Mouse (Mus musculus) ES-Bruce4 (cell line): ENCODE data around the gene Slc18b1. TPM values are rescaled to one million over a fixed set of nuclear protein-coding genes. Genes with fewer than 3 reads are reported as not detected.
A peak's percentile ranks its signal among the peaks of the same experiment; 100 is the strongest.

Experiments used
- H3K27ac ChIP-seq: 2 replicates; pipeline ENCODE4 v1.5.1; 2012; ENCODE audit warnings: low read length, inconsistent platforms; ENCODE audit not compliant: insufficient read depth
- H3K27me3 ChIP-seq: 2 replicates; pipeline ENCODE4 v1.6.1; 2012; ENCODE audit warnings: mild to moderate bottlenecking, low read length, inconsistent platforms; ENCODE audit not compliant: control insufficient read depth, poor library complexity, insufficient read depth, severe bottlenecking
- H3K36me3 ChIP-seq: 2 replicates; pipeline ENCODE4 v1.6.1; 2012; ENCODE audit warnings: inconsistent platforms, mild to moderate bottlenecking, low read length, moderate library complexity; ENCODE audit not compliant: control insufficient read depth, poor library complexity, insufficient read depth, severe bottlenecking
- H3K4me1 ChIP-seq: one replicate; pipeline ENCODE4 v1.8.1; 2011; ENCODE audit warnings: low read length; ENCODE audit not compliant: control insufficient read depth, insufficient read depth
- H3K4me3 ChIP-seq: 2 replicates; pipeline ENCODE4 v1.5.1; 2011; ENCODE audit warnings: low read depth, mild to moderate bottlenecking, low read length
- H3K9ac ChIP-seq: 2 replicates; pipeline ENCODE4 v1.6.1; 2012; ENCODE audit warnings: low read depth, mild to moderate bottlenecking, inconsistent platforms; ENCODE audit not compliant: poor library complexity, severe bottlenecking
- H3K9me3 ChIP-seq: replicated peaks from 2 replicates; pipeline ENCODE4 v1.6.1; 2012; ENCODE audit warnings: mild to moderate bottlenecking, low read length, inconsistent platforms; ENCODE audit not compliant: control insufficient read depth, poor library complexity, insufficient read depth, severe bottlenecking
- CTCF ChIP-seq: IDR thresholded peaks from one replicate; pipeline ENCODE4 v1.8.1; 2011; ENCODE audit warnings: low read depth, low read length
- EP300 ChIP-seq: IDR thresholded peaks from 2 replicates; pipeline ENCODE4 v1.6.1; 2011; ENCODE audit warnings: low read depth, low read length; ENCODE audit not compliant: insufficient read depth
- POLR2A ChIP-seq: IDR thresholded peaks from one replicate; pipeline ENCODE4 v1.8.1; 2011; ENCODE audit warnings: low read length; ENCODE audit not compliant: insufficient read depth
- polyA plus RNA-seq: library from polyadenylated mRNA; stranded (reverse); fragments of >200 nt; gene quantifications from 2 replicates; pipeline ENCODE4 v1.2.4, GENCODE M21; 2011; ENCODE audit warnings: low read depth; ENCODE audit not compliant: missing spikeins, insufficient read depth, insufficient read length

Gene Slc18b1
- polyA plus RNA-seq, 1 experiment = 2.9 TPM

GRCm38 (mm10) chr10:23838910-23839309 lies 42.1 kb downstream of the Slc18b1 start:
- H3K27me3 ChIP-seq = no peaks in the 10 kb centered on the region
- no peak overlapping the region for H3K9ac ChIP-seq
- H3K36me3 ChIP-seq = no peaks in the 10 kb centered on the region
- H3K27ac ChIP-seq = no peak overlapping the region
- no peaks in the 10 kb centered on the region for H3K9me3 ChIP-seq
- H3K4me3 ChIP-seq = no peak overlapping the region
- TF ChIP-seq POLR2A = no peak
- H3K4me1 ChIP-seq = peaks cover 2% of the 10 kb centered on the region

DNA sequence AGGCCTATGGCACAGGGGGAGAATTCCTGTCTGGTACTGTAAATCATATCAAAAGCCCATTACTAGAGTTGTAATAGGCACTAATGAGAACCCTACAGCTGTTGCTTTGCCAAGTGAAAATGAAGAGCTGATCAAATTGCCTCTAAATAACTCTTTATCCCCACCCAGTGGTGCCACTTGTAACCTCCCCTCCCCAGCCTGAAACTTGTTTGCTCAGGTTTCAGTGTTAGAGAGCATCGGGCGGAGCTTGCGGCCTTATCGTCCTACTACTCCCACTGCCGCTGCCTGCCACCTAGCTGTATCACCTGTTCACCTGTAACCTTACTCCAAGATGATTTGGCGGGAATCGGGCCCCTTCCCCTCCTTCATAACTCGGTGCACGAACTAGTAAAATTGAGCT lies 42.6 kb downstream of the Slc18b1 start:
- Histone ChIP-seq H3K27me3 (no peaks in the 10 kb centered on the region), H3K4me1 (peaks cover 2% of the 10 kb centered on the region), H3K27ac (no peak overlapping the region), H3K9me3 (no peaks in the 10 kb centered on the region), H3K9ac (no peak overlapping the region), H3K36me3 (no peaks in the 10 kb centered on the region), H3K4me3 (no peak overlapping the region)
- TF ChIP-seq EP300 = no peak
- TF ChIP-seq CTCF = peak; percentile 9
- no peak for TF ChIP-seq POLR2A

DNA sequence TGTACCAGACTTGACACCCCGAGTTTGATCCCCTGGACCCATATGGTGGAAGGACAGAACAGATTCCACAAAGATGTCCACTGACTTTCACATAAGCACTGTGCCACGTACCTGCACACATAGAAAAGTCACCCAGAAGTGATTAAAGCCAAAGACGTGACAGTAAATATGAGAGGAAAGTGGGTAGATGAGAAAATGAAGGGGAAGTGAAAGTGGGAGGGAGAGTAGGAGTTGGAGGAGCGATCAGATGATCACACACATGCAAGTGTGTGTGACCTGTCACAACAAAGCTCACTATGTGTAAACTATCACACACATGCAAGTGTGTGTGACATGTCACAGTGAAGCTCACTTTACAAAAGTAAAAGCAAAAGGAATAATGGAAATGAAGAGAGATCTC lies 43.7 kb downstream of the Slc18b1 start:
- H3K27me3 ChIP-seq = no peaks in the 10 kb centered on the region
- no peak overlapping the region for H3K9ac ChIP-seq
- H3K27ac ChIP-seq = no peak overlapping the region
- no peak for TF ChIP-seq EP300
- TF ChIP-seq POLR2A = no peak
- no peak for TF ChIP-seq CTCF
- no peak overlapping the region for H3K4me3 ChIP-seq
- no peaks in the 10 kb centered on the region for H3K36me3 ChIP-seq
- no peaks in the 10 kb centered on the region for H3K9me3 ChIP-seq
- H3K4me1 ChIP-seq = peaks cover 2% of the 10 kb centered on the region

DNA sequence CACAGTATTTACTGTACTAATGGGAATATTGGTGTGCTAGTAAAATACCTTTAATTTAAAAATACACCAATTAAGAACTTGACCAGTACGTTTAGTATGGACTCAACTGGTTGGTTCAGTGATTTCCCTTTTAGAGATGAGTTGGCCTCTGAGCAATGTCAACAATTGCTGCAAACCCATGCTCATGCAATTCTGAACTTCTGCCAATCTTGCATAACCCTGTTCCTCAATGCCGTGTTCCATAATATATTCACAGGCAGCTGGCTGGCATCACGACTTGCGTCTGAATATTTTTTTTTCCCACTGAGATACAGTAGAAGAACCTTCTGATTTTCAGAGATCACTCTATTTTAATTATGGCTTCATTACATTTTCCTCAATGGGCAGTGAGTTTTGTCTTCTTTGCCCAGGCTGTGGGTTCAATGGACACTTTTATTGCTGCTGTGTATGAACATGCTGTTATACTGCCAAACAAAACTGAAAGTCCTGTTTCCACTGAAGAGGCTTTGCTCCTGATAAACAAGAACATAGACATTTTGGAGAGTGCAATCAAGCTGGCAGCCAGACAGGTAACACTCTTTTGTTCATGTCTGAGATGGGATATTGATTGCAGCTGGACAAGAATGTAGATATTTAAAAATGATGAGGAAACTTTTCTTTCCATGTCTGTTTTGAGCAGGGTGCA lies 54.6 kb downstream of the Slc18b1 start, which contains the start of gene Vnn3:
TSS of gene Vnn3 (plus strand) at position 235 of the 685 bp plus-strand sequence.
- Histone ChIP-seq H3K27me3 (no peaks in the 10 kb centered on the region), H3K36me3 (no peaks in the 10 kb centered on the region), H3K9me3 (peaks cover 9% of the 10 kb centered on the region), H3K4me1 (no peaks in the 10 kb centered on the region), H3K4me3 (no peak within 1 kb of the TSS), H3K9ac (no peak within 1 kb of the TSS), H3K27ac (no peak within 1 kb of the TSS)
- TF ChIP-seq POLR2A (no peak), CTCF (no peak), EP300 (no peak)

DNA sequence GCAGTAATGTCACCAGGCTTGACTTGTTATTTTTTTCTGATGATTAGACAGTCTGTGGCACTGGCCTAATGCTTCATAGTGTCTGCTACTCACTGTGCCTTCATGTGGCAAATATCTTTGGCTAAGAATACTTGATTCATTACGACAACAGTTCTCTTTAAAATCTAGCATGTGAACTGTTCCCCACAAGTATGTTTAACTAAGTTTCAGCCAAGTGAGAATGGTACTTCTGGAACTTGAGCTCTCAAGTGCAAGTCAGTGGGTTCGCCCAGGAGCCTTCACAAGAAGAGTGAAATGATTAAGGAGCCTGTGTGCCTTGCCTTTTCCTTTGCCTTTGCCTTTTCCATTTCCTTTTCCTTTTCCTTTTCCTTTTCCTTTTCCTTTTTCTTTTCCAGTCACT lies 55.3 kb downstream of the Slc18b1 start:
- Histone ChIP-seq H3K4me1 (no peaks in the 10 kb centered on the region), H3K27me3 (no peaks in the 10 kb centered on the region), H3K9me3 (peaks cover 9% of the 10 kb centered on the region), H3K4me3 (no peak overlapping the region), H3K9ac (no peak overlapping the region), H3K27ac (no peak overlapping the region), H3K36me3 (no peaks in the 10 kb centered on the region)
- no peak for TF ChIP-seq POLR2A
- no peak for TF ChIP-seq CTCF
- TF ChIP-seq EP300 = no peak

DNA sequence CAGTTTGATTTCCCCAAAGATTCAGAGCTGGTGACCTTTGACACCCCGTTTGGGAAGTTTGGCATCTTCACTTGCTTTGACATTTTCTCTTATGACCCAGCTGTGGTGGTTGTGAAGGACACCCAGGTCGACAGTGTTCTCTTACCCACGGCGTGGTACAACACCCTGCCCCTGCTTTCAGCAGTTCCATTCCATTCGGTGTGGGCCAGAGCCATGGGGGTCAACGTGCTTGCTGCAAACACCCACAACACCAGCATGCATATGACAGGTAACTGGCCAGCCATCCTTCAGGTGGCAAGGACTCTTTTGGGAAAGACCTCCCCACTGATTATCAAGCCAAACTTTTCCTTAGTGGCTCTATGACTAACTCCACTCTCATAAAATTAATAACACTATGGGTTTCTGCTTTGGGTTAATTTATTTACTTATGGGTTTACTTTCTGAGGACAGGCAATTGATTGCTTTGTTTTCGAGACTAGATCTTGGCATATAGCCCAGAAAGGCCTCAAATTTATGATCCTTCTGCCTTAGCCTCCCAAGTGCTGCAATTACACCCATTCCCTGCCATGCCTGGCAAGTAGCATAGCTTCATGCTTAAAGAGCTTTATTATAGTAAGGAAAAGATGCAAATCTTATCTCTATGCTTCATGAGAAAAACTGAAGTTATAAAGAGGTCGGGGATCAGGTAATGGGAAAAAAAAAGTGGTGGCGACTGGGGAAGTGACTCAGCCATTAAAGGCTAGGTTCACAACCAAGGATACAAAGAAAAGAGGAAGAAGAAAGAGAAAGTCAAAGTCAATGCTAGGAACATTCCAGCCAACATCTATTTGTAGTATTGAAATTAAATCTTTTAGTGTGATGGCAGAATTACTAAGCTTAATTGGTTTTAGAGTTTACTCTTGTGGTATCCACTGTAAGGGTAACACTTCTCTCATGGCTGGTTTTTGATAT lies 67.9 kb downstream of the Slc18b1 start:
- Histone ChIP-seq H3K4me3 (no peak overlapping the region), H3K9me3 (peaks cover 32% of the 10 kb centered on the region), H3K27ac (no peak overlapping the region), H3K4me1 (no peaks in the 10 kb centered on the region), H3K36me3 (no peaks in the 10 kb centered on the region), H3K27me3 (no peaks in the 10 kb centered on the region), H3K9ac (no peak overlapping the region)
- TF ChIP-seq EP300 (no peak), CTCF (no peak), POLR2A (no peak)

Other genes with a start within 250 kb of the Slc18b1 start
- 316 and 459 TPM in 2 replicates for gene Rps12, start 9.7 kb upstream of the Slc18b1 start, polyA plus RNA-seq
- gene Vnn3, start 54.5 kb downstream of the Slc18b1 start, polyA plus RNA-seq = not detected in 2 replicates
- 13.0 and 13.5 TPM in 2 replicates for gene Vnn1, start 97.7 kb downstream of the Slc18b1 start, polyA plus RNA-seq
- not detected in 2 replicates for gene Taar1, start 123.4 kb downstream of the Slc18b1 start, polyA plus RNA-seq
- gene Taar2, start 141.6 kb downstream of the Slc18b1 start, polyA plus RNA-seq = not detected in 2 replicates
- not detected in 2 replicates for gene Taar3, start 152.6 kb downstream of the Slc18b1 start, polyA plus RNA-seq
- gene Taar4, start 163.5 kb downstream of the Slc18b1 start, polyA plus RNA-seq = not detected in 2 replicates
- gene Taar5, start 173.7 kb downstream of the Slc18b1 start, polyA plus RNA-seq = not detected in 2 replicates
- gene Taar6, start 188.7 kb downstream of the Slc18b1 start, polyA plus RNA-seq = not detected in 2 replicates
- not detected in 2 replicates for gene Taar7a, start 196.5 kb downstream of the Slc18b1 start, polyA plus RNA-seq
- not detected in 2 replicates for gene Taar7b, start 203.0 kb downstream of the Slc18b1 start, polyA plus RNA-seq
- gene Taar7d, start 230.2 kb downstream of the Slc18b1 start, polyA plus RNA-seq = not detected in 2 replicates
- gene Taar7e, start 240.6 kb downstream of the Slc18b1 start, polyA plus RNA-seq = not detected in 2 replicates